Mouse (Mus musculus): ENCODE data around the gene Gdpd5.

The Gdpd5 gene

GRCm38 (mm10) chr7:99445833-99446232 is 64.6 kb downstream of the Gdpd5 start:
- no peak for DNase-seq

GRCm38 (mm10) chr7:99447323-99447722 is 66.1 kb downstream of the Gdpd5 start:
- no peak for DNase-seq

- DNase-seq: no peak
Observed at GRCm38 (mm10) chr7:99448619-99449018, 67.4 kb downstream of the Gdpd5 start.

GRCm38 (mm10) chr7:99449063-99449462 is 67.8 kb downstream of the Gdpd5 start:
- DNase-seq: no peak

GRCm38 (mm10) chr7:99449751-99450150 is 68.5 kb downstream of the Gdpd5 start:
- peak; percentile 45 to 69 for DNase-seq

- DNase-seq: peak; percentile 90 to 91
Observed at GRCm38 (mm10) chr7:99450703-99451102, 69.5 kb downstream of the Gdpd5 start.

- no peak for DNase-seq
Observed at GRCm38 (mm10) chr7:99452859-99453258, 71.6 kb downstream of the Gdpd5 start.

GRCm38 (mm10) chr7:99454044-99454443 is 72.8 kb downstream of the Gdpd5 start:
- DNase-seq: no peak

- DNase-seq: no peak
Observed at GRCm38 (mm10) chr7:99458849-99459248, 77.6 kb downstream of the Gdpd5 start.

GRCm38 (mm10) chr7:99459888-99460652 is 78.9 kb downstream of the Gdpd5 start:
- DNase-seq: no peak

GRCm38 (mm10) chr7:99463120-99463519 is 81.9 kb downstream of the Gdpd5 start:
- no peak for DNase-seq

- DNase-seq: peak; percentile 63 to 68
Observed at GRCm38 (mm10) chr7:99465811-99466210, 84.6 kb downstream of the Gdpd5 start, which contains the start of gene Klhl35. Klhl35 (plus strand) TSS chr7:99466004.

- peak; percentile 80 to 85 for DNase-seq
Observed at GRCm38 (mm10) chr7:99467916-99468282, 86.7 kb downstream of the Gdpd5 start.

GRCm38 (mm10) chr7:99468283-99469132 is 87.3 kb downstream of the Gdpd5 start:
- peak; percentile 79 to 83 for DNase-seq

GRCm38 (mm10) chr7:99469680-99470405 is 88.6 kb downstream of the Gdpd5 start:
- DNase-seq: peak; percentile 43 to 65

GRCm38 (mm10) chr7:99471578-99471977 is 90.4 kb downstream of the Gdpd5 start:
- DNase-seq: peak in 1 of 2 experiments; percentile 38

- DNase-seq: peak; percentile 51 to 65
Observed at GRCm38 (mm10) chr7:99473638-99474407, 92.6 kb downstream of the Gdpd5 start.

GRCm38 (mm10) chr7:99474836-99475561 is 93.8 kb downstream of the Gdpd5 start:
- peak in 1 of 2 experiments; percentile 38 for DNase-seq

- DNase-seq: no peak
Observed at GRCm38 (mm10) chr7:99475562-99475911, 94.3 kb downstream of the Gdpd5 start.

- no peak for DNase-seq
Observed at GRCm38 (mm10) chr7:99476558-99477114, 95.4 kb downstream of the Gdpd5 start.

GRCm38 (mm10) chr7:99477235-99477634 is 96.0 kb downstream of the Gdpd5 start:
- no peak for DNase-seq

All from cerebellum, postnatal 14 days (tissue).